Mouse (Mus musculus): ENCODE measurements around the gene Ifitm3.
"Not testable (repeated sequence)": the region's sequence is repeated elsewhere in the genome, so short reads cannot be mapped to it uniquely, and the experiment has no call there.

The Ifitm3 gene

DNA sequence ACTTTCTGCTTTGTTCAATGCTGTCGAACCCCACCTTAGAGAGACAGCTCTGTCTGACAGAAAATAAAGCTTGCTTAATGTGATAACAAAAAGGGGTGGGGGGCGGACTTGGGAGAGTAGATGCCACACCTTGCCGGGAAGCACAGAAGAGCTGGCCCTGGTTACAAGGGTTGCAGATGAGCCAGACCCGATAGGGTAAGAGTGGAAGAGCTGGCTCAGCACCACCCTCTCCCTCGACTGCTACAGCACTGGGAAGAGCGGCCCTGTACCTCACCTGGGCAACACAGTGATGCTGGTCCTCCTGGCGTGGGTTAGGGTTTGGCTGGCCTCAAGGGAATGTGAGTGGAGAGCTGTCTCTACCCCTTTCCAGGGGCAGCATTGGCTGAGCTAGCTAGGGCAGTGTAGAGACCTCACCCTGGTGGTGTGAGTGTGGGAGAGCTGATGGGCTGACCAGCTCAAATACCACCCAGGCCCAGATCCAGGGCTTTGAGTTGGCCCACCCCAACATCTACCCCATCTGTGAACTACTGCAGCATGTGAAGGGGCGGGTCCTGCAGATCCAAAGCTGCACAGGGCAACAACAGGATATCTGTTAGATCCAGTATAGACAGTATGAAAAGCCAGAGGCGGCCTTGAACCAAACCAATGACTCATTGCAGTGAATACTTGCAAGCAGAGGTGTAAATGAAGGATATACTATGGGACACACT lies 22.0 kb upstream of the Ifitm3 start:
- DNase-seq (ENCODE audit: low spot score), result no peak

DNA sequence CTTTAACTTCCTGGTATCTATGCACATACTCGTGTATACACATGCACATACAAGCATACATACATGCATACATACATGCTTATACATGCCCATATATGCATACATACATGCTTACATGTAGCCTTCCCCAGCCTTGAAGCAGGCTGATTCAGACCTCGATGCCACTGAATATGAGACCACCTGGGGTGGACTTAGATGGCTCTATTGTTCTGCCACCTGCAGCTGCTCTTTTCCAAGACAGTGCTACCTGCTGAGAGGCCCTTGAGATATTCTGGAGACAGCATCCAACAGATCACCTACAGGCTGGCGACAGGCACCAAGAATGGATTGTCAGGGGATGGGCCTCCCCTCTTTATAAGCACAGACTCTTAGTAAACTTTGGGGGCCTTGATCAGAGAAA lies 19.8 kb upstream of the Ifitm3 start:
- no peak for DNase-seq (ENCODE audit: low spot score)

DNA sequence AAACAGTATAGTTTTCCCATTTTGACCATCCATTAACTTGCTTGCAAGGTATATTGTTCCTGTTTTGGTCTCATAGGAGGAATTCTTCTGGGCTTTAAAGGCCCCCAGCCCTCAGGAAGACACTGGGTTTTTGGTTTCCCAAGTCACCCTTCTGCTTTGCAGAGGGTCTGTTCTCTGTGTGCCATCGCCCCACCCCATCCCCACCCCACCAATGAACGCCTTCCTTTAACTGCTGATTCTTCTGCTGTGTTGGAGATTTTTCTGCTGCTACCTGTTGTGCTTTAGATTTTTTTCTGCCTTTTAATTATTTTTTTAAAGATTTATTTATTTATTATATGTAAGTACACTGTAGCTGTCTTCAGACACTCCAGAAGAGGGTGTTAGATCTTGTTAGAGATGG lies 18.3 kb upstream of the Ifitm3 start, which contains the start of gene Gm17387:
Gm17387 (plus strand) TSS at position 301 of the 400 bp plus-strand sequence.
- DNase-seq (ENCODE audit: low spot score), result no peak

DNA sequence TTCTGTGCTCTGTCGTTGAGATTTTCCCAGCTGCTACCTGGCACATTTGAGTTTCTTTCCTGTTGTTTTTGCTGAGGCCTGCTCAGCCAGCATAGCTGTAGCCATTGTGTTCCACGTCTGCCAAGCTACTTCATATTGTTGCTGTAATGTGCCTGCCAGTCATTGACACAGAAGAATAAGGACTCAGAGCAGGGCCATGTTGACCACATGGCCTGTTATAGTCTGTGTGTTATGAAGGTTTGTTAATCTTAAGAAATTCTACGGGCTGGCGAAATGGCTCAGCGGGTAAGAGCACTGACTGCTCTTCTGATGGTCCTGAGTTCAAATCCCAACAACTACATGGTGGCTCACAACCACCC lies 16.1 kb upstream of the Ifitm3 start:
- DNase-seq (ENCODE audit: low spot score), result no peak

DNA sequence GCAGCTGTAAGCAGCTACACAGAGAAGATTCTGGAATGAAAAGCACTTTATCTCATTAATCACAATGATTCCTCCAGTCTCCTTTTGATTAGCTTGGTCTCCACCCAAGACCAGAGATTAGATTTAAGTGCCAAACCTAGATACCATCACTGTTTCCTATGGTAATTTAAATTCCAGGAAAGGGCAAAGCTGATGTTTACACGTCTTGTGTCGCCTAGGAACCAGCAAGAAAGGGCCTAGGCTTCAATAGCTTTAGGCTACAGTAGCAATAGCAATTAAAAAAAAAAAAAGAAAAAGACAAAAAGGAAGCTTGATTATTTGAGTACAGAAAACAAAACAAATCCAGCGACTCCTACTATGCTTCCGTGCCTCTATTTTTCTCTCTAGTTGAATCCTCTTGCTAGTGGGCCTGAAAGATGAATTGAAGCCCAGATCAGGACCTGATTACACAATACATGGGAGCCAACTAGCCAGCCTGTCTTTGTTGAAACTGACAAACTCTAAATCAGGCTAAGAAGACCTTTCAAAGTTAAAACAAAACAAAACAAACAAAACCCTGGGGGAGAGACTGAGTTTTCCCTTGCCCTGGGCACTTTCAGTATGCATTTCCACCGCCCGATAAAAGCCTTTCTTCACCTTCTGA lies 15.6 kb upstream of the Ifitm3 start:
- no peak for DNase-seq (ENCODE audit: low spot score)

DNA sequence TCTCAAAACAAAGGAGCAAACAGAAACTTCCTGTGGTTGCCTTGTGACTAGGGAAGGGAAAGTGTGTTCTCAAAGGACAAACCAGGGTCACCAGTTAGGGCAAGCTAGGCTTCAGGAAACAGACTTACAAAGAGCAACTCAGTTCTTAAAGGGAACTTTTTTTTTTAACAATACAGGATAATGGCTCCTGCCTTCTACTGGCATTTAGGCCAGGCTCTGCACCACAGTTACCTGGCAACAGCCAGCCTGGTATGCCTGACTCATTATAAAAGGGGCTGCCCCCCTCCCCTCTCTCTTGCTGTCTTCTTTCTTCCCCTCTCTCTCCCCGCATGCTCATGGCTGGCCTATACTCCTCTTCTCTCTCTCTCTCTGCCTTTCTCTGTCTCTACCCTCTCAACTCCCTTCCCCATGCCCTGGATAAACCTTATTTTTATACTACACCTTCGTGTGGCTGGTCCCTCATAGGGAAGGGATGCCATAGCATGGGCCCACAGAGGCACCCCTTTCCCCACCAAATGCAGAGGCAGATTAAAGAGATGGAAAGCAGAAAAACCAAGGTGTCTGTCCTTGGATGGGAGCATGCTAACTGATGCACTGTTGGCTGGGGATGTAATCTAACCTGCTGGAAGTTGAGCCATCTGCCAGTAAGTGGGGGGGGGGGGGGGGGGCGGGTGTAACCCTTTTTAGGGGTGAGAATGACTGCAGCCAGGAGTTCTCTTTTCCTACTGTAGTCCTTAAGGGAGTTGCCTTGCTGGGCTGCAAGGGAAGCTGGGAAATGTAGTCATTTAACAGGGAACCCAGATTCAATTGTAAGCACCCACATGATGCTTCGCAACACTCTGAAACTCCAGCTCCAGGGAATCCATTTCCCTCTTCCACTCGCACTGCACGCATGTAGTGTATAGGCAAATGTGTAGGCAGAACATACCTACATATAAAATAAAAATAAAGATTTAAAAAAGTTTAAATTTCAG lies 14.6 kb upstream of the Ifitm3 start:
- DNase-seq (ENCODE audit: low spot score), result peak; percentile 30

DNA sequence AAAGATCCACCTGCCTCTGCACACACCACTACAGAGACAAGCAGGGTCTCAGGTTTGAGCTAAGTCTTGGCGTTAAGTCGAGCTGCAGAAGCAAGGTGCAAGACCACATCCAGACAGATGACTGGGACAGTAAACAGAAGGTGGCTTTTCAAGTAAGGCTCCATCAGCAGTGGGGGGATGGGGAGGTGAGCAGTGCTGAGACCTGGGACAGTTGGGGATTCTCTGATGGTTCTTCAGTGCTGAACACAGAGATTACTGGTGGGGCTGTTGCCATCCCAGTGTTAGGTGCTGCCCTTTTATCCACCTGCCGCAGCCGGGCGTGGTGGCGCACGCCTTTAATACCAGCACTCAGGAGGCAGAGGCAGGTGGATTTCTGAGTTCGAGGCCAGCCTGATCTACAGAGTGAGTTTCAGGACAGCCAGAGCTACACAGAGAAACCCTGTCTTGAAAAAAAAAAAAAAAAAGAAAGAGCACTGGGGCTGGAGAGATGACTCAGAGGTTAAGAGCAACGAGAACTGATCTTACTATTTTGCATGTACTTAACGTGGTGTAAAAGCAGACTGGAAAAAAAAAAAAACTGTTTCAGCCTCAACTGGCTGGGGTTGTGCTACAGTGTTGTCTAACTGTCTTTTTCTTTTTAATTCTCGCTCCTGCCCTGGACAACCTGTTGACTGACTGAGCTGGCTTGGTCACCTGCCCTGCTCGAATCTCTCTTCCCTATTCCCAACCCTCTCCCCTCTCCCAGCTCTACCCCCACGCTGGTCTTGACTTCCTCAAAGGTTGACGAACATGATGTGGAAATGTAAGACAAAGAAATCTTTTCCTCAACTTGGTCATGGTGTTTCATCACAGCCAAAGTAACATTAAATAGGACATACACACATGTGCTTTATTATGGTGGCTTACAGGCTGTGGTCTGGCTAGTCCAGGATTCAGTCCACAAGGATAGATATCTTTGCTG lies 11.2 kb upstream of the Ifitm3 start:
- no peak for DNase-seq (ENCODE audit: low spot score)

DNA sequence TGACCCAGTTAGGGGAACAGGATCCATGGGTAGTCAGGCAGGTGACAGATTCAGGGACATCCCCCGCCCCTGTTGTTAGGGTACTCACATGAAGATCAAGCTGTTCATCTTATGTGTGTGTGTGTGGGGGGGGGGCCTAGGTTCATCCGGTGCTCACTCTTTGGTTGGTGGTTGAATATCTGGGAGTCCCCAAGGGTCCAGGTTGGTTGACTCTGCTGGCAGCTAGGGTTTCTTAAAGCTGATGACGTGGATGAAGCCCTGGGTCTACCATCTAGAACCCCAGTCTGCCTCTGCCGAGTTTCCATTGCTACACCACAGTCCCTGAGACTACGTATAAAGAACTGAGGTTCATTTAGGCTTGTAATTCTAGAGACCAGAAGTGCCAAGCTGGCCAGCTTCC lies 8.5 kb upstream of the Ifitm3 start:
- no peak for DNase-seq (ENCODE audit: low spot score)

DNA sequence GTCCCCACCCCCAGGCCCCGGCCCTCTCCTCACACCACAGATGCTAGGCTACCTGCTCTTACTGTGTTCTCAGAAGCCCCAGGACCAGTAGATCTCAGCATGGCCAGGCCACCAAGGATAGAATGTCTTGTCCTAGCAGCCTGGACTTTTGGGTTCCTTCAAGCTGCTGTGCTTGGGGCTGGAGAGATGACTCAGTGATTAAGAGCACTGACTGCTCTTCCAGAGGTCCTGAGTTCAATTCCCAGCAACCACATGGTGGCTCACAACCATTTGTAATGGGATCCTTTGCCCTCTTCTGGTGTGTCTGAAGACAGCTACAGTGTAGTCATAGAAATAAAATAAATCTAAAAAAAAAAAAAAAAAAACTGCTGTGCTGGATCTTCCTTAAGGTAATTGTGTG lies 7.3 kb upstream of the Ifitm3 start, which contains the start of gene Ifitm6:
Ifitm6 (minus strand) TSS at position 101 of the 400 bp plus-strand sequence.
- not testable (repeated sequence) for DNase-seq (ENCODE audit: low spot score)

DNA sequence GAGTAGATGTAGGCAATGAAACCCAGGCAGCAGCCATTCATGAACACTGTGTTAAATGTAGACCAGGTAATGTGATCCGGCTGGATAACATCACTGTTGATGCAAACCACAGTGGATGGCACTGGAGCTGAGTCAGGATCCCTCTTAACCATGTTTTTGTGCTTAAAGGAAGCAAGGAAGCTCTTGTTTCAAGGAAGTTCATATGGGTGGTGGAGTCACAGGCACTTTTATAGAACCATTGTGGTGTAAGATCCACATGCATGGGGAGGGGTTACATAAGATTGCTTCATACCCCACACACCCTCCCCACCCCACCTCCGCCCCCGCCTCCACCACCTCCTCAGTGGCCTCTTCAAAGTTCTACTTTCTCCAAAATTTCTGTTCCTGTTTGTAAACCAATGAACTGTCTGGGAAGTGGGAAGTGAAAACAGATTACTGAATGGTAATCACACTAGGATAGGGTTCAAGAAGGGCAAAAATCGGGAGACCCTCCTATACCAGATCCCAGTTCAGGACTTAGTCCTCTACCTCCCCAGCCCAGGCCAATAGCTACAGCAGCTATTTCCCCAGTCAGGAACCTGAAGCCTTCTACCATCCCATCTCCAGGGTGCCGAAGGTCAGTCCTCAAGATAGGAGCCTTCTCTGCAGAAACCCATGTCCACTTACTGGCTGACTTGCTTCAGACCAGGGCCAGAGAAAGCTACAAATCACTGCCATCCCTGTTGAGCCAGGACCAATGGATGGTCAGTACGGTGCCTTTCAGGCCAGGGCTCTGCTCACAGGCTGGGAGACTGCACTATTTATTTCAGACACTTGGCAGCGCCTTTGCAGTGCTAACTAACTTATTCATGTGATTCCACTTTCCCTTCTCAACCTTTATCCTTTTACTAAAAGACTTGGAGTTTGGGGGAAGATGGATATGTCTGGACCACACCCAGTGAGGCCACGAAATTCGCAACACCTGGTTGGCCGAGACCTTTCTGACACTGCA lies 6.4 kb upstream of the Ifitm3 start:
- no peak for DNase-seq (ENCODE audit: low spot score)

DNA sequence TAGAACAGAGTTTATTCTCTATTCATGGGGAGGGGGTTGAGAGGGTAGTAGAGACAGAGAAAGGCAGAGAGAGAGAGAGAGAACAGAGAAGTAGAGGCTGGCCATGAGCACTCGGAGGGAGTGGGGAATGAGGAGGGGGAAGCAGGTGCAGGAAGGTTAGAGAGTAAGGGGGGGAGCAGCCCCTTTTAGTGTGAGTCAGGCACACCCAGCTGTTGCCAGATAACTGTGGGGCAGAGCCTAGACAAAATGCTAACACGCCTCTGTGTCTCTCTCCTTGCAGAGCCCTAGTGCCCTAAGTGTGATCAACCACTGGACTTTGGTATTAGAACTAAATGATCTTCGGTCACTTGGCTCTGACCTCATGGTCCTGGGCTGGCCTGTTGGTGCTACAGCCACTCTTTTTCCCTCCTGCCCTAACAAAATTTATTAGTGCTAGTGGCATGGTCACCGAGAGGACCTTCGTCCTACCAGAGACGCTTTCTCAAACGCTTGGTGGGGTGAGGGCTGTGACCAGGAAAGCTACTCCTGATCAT lies 734 bp upstream of the Ifitm3 start:
- no peak for DNase-seq (ENCODE audit: low spot score)

DNA sequence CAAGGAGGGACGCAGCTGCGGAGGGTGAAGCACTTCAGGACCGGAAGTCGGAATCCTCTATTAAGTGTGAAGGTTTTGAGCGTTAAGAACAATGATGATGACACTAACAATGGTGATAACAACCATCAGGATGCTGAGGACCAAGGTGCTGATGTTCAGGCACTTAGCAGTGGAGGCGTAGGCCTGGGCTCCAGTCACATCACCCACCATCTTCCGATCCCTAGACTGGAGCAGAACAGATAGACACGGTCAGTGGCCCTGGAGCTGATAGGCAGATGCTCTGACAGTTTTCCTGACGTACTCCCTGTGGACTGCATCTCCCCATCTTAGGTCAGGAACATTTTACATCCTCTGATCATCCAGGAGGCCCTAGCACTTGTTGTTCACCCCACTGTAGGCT lies 905 bp downstream of the Ifitm3 start:
- no peak for DNase-seq (ENCODE audit: low spot score)

DNA sequence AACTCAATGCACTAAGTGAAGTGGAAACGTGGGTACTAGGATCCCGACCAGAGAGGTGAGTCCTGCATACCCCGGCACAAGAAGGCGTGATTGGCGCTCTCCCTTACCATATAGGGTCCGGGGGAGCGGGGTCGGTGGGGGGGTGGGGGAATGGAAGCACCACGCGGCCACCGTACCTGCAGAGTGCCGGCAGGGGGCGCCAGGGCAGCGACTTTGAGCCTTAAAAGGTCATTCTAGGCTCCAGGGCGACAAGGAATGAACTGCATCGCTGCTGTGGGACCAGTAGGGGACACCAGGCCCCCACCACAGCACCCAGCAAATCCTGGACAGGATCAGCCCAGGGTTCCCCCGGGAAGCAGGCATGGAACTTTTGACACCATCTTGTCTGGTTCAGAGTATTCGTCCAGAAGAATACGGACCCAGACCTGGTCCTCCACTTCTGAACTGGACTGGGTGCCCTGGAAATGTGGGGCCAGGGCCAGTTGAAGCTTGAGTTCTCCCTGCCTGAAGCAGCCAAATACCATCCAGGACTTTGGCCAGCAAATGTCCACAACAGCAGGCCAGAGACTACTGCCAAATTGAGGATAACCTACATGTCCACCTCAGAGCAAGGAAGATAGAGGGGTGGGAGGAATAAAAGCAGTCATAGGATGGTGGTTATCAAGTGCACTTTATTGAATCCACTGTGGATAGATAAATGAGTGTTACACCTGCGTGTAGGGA lies 1.5 kb downstream of the Ifitm3 start:
- peak; percentile 85 for DNase-seq (ENCODE audit: low spot score)

DNA sequence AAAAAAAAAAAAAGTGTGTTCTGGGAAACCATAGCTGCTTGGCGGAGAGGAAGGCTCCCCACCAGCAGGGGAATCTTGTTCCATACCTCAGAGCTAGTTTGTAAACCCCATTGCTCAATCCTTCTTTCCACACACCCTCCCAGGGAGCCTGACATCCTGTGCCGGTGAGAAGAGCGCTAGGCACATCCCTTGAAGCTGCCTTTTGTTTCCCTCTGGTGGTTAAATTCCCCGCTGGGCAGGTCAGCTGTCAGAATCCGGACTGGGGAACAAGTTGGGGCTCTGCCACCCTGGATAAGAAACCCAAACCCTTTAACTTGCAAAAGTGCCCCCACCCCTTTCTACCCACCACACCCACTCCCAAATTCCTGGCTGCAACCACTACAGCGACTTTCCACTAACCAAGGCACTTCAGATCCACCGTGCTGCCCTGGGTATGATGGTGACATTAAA lies 2.2 kb downstream of the Ifitm3 start:
- no peak for DNase-seq (ENCODE audit: low spot score)

DNA sequence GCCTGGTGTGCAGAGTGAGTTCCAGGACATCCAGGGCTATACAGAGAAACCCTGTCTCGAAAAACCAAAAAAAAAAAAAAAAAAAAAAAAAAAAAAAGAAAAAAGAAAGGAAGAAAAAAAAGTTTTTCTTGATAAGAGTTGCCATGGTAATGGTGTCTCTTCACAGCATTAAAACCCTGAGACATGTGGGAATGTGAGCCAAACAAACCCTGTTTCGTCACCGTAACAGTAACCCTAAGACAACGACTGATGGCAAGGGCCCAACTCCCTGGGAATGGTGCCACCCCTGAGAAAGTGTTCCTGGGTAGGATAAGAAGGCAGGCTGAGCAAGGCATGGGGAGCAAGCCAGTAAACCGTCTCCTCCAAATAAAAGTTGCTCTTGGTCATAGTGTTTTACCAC lies 3.7 kb downstream of the Ifitm3 start:
- DNase-seq (ENCODE audit: low spot score), result no peak

DNA sequence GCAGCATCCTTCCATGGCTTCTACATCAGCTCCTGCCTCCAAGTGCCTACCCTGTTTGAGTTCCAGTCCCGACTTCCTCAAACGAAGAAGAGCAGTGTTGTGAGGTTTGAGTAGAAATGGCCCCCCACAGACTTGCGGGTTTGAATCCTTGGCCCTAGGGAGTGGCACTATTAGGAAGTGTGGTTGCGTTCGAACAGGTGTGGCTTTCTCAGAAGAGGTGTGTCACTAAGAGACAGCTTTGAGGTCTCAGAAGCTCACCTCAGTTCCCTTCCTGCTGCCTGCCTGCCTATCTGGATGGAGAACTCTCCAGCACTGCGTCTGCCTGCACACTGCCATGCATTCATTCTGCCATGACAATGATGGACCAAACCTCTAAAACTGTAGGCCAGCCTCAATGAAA lies 4.1 kb downstream of the Ifitm3 start:
- no peak for DNase-seq (ENCODE audit: low spot score)

DNA sequence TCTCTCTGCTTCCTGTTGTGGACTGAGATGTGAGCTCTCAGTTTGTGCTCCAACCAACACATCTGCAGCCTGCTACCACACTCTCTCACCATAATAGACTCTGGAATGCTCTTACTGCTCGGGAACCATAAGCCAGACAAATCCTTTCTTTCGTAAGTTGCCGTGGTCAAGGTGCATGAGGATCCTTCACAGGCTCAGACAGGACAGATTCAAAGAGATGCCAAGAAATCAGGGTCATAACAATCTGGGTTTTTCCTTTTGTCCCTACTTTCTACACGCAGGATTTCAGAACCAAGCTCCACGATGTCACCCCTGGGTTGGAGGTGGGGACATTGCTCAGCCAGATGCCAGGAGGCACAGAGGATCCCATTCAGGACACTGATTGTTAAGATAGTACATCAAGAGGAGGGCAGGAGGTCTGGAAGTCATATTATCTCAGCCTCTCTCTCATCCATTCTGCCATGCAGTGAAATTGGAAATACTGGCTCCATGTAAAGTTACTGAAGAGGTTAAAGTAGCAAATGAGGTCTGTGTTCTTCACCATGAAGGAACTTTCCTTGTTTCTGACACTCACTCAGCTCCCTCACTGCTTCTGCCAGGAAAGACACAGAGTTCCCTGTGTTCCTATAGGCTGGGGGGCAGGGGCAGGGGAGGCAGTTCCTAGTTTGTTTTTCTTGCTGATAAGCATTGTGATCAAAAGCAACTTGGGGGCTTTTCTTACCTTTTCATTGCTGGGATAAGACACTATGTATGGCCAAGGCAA lies 7.1 kb downstream of the Ifitm3 start:
- no peak for DNase-seq (ENCODE audit: low spot score)
